Mouse (Mus musculus): ENCODE measurements around the gene Crcp.

Crcp gene

DNA sequence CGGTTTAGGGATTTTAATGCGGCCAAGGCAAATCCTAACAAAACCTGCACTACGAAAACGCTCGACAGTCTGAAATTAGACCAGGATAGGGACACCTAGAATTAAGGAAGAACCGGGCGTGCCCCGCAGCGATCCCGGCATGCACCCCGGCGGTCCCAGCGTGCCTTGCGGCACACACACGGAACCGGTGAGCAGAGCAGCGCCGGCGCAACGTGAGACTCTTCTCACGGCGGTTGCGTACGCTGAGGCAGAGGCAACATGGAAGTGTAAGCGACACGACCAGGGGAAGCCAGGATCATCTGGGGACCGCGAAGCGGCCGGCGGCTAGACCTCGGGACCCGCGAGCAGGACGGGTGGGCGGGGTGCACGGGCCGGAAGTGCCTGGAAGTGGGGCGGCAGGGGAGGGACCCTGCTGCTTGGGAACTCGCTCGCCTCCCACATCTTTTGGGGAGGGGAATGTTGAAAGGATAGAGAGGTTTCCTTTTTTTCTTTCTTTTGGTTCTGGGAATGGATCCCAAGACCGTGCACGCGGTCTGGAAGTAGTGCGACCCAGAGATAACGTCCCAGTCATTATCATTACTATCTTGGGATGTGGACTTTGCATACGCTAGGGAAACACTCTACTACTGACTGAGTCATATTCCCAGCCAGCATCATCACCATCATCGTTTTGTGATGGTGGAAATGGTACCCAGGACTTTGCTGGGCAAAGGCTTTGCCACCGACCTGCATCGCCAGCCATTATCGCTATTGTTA lies at the start of gene Crcp, which contains the start of gene Asl:
Crcp (plus strand) TSS at position 149 of the 756 bp plus-strand sequence.
Asl (minus strand) TSS at position 106 of the 756 bp plus-strand sequence.
- peak; percentile 84 for DNase-seq

DNA sequence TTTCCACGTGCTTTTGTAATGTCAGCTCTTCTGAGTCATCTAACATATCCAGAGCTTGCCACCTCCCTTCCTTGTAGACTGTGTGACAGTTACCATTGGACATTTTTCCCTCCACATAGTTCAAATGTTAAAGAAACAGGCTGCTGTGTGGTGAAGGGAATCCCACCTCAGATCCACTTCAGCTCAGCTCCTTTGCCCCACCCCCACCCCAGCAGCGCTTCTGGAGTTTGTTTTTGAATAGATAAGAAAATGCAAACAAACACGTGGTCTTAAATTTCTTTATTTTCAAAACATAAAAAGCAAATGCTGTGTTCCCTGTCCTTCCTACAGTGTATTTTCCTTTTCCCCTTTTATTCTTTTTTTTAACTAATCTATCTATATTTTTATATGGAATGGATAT lies 48.9 kb upstream of the Crcp start:
- DNase-seq, result no peak

DNA sequence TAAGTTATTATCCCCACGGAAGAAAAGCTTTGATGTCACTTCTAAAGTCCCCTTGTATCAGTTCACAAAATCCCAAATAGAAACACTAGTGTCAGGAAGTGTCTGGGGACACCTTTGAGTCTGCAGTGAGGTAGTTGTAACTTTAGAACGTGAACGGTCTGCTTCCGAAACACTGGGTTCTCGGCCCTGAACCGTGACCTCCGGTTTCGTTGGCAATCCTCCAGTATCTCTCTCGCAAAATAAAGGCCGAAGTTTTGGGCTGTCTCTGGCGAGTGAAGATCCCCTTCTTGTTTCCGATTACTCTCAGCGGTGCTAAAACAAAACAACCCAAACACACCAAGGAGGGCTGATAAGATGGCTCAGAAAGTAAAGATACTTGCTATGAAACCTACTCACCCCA lies 39.7 kb upstream of the Crcp start:
- DNase-seq, result no peak

DNA sequence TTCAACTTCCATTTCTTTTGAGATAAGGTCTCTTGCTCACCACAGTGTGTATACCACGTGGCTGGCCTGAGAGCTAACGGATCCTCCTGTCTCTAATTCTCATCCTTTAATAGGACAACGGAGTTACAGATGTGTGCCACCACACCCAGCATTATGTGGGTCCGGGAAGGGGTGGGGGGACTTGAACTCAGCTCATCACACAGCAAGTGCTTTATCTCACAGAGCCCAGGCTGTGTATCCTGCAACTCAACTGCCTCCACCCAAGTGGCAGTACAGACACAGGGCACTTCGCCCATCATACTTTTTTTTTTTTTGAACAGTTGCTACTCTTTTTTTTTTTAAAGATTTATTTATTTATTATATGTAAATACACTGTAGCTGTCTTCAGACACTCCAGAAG lies 37.2 kb upstream of the Crcp start:
- no peak for DNase-seq

- no peak for DNase-seq
These were observed 35.7 kb upstream of the Crcp start for GRCm38 (mm10) chr5:129993374-129993773.

DNA sequence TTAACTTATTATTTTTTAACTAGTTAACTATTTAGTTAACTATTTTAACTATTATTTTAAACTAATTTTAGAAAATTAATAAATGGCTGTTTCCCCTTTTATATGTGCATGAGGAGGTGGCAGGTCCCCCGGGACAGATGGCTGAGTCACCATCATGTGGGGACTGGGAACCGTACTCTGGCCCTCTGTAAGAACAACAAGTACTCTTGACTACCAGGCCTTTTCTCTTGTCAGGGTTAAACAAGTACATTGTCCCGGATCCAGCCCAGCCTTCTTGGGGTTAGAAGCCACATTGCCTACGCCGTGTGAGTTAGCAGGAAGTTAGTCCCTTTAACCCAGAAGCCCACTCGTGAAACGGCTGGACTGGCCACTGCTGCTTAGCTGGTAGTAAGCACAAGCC lies 34.1 kb upstream of the Crcp start:
- DNase-seq, result no peak

DNA sequence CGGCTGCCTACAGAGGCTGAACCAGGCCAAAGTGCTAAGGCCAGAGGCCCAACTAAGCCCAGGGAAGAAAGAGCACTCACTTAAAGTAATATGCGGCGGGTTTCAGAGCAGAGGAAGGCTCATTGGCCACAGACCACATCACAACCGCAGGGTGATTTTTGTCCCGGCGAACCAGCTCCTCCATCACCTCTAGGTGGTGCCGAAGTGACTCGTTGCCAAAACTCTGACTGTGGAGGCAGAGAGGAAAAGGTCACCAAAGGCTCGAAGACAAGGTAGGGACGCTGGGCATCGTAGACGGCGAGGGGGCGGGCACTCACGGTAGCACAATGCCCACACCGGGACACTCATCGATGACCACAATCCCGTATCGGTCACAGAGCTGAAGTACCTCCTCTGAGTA lies 31.4 kb upstream of the Crcp start:
- no peak for DNase-seq

- DNase-seq, result peak; percentile 55
These were observed 30.0 kb upstream of the Crcp start for GRCm38 (mm10) chr5:129999097-129999496.

DNA sequence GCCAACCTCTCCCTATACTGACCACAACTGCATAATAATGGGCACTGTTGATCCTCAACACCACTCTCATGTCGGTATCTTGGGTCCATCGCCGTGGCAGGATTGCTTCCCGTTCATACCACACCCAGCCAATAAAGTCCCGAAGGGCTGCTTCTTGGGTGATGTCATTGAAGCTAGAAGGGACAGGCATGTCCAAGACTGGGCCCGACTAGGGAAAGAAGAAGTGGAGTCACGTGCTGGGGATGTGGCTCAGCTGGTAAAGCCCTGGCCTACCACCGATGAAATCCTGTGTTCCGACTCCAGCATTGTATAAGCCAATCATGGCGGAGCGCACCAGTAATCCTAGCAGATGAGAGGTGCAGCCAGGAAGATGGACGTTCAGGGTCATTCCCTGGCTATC lies 28.4 kb upstream of the Crcp start:
- DNase-seq, result no peak

- DNase-seq, result no peak
These were observed 27.6 kb upstream of the Crcp start for GRCm38 (mm10) chr5:130001356-130001987.

DNA sequence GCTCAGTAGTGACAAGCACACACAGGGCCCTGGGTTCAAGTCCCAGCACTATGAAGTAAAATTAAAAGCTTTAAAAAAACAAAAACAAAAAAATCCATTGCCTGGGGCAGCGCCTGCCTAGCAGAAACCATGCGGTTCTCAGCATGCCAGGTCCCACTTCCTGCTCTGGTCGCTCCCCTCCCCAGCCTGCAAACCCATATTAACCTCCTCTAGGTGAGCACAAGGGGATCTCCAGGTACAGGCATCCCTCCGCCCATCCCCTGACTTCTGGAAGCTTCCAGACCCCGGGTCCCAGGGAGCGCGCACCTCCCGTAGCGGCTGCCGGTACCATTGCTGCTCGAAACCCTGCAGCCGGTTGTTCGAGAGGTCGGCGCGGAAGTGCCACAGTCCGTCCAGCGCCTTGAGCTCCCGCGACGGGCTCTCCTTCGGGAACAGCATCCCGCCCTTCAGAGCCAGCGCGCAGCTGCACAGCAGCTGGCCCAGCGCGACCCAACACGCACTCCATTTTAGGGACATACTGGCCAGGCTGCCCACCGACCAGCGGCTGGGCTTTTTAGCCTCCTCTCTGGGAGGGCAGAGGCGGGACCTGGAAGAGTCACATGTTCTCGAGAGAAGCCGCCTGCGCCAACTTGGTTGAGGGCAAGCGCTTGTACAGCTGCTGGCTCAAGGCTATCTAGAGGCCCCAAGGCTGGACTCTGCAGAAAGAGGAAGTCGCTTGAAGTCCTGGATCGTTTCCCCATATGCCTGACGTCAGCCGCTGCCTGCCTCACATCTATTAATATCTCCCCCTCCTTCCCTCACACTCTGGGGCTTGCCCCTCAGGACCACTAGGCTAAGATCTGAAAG lies 26.6 kb upstream of the Crcp start, which contains the start of gene Gusb:
Gusb (minus strand) TSS at position 749 of the 846 bp plus-strand sequence.
- peak; percentile 48 for DNase-seq

DNA sequence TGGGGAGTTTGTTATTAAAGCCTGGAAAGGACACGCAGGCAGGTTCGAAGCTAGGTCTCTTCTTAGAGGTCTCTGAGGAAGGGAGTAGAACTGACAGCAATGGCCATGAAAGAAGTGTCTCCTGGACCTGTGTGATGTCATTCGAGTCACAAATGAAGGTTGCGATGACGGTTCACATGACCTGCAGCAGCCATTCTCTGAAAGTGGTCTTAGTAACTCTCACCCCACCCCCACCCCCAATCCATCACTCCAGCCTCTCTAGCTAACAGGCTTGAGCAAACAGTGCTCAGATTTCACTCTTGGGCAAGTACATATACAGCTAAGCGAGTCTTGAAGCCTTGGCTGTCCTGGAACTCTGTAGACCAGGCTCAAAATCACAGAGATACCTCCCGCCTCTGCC lies 25.9 kb upstream of the Crcp start:
- no peak for DNase-seq

GRCm38 (mm10) chr5:130007344-130007743 lies 21.7 kb upstream of the Crcp start:
- no peak for DNase-seq

DNA sequence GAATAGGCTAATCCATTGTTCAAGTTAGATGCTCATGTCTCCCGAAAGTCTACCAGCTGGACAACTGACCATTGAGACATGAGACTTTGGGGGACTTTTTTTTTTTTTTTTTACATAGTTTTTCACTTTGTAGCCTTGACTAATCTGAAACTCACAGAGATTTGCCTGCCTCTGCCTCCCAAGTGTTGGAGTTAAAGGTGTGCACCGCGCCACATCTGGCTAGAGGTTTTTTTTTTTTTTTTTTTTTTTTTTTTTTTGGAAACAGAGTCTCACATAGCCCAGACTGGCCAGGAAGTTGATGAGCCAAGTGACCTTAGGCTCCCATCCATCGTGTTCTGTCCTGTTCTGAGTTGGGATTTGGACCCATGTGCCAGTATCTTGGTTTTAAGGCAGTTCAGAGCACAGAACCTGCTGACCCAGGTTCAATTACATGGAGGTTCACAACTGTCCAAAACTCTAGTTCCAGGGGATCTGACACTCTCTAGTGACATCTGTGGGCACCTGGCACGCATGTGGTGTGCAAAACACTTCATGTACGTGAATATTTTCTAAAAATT lies 21.0 kb upstream of the Crcp start:
- no peak for DNase-seq

DNA sequence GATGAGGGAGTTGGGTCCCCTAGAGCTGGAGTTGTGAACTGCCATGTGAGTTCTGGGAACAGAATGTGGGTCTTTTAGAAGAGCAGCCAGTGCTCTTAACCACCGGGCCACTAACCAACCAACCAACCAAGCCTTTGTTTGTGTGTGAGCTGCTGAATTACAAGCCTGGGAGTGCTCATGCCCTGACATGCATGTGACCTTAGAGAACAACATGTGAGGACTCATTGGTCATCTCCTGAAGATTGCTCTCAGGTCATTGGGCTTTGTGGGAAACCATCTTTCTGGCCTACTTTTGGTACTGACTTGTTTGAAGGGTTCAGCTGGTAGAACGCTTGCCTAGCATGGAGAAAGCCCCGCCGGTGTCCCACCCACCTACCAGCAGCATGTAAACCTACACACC lies 19.3 kb upstream of the Crcp start:
- no peak for DNase-seq

DNA sequence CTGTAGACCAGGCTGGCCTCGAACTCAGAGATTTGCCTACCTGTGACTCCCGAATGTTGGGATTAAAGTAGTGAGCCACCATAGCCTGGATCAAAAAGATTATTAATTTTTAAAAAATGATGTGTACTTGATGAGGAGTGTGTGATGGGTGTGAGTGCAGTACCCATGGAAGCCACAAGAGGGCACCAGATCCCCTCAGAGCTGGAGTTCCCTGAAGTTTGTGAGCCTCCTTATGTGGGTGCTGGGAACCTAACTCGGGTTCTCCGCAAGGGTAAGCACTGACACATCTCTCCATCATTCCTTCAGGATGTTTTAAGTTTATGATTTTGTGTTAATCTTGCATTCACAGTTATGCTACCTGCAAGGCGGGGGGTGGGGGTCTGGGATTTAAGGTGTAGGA lies 18.1 kb upstream of the Crcp start:
- DNase-seq, result no peak

GRCm38 (mm10) chr5:130015104-130015503 lies 14.0 kb upstream of the Crcp start:
- DNase-seq, result no peak

- no peak for DNase-seq
These were observed 9.6 kb upstream of the Crcp start for GRCm38 (mm10) chr5:130019461-130019860.

- no peak for DNase-seq
These were observed 7.6 kb upstream of the Crcp start for GRCm38 (mm10) chr5:130021361-130021966.

DNA sequence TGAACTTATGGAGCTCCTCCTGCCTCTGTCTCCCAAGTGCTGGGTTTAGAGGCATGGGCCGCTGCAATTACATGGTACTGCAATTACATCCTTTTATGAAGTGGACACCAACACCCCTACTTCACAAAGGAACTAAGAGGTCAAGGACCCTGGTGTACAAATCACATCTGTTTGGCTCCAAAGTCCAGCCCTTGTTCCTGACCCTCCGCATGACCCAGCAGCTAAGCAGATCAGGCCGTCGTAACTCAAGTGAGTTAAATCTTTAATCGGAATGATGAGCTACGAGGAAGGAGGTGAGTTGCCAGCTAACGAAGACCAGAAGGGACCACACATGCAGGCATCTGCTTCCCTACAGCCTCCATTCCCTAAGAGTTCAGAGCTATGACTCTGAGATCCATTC lies 6.7 kb upstream of the Crcp start:
- no peak for DNase-seq

- no peak for DNase-seq
These were observed 5.9 kb upstream of the Crcp start for GRCm38 (mm10) chr5:130023067-130023766.
